In the genomic region with DNA sequence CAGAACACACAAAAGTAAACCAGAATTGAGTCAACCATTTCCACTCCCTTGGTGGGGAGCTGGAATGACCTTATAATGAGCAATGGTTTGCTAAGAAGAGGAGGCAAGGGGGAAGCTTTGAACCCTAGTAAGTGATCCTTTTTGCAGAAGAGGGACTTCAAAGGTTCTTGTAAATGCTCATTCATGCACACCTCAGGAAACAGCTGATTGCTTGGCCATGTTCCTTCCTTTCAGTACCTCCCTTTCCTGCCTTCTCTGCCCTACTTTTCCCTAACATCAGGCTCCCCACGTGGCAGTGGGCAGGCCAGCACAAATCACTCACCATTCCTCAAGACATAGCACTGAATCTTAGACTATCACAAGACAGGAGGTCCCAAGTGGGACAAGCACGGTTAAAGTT, we compare ENCODE assay signal across 20 mouse cellular contexts.
DNase-seq lines count a peak whose midpoint lies in the region; ATAC-seq lines count a peak whose summit lies in the region.
"Had no signal": no experiment of that assay in that cellular context is flagged by ENCODE, and none has a peak within 500 bp of the region (broad histone marks: within the 10 kb centered on the region; RNA-seq: fewer than 3 reads in every experiment).

No protein-coding gene starts in this region.

- H3K4me2 ChIP-seq in kidney, embryonic 14.5 days (replicated peaks; ENCODE audit: low read depth, low read length): no peak overlapping the region
- H3K4me2 ChIP-seq: embryonic facial prominence, embryonic 13.5 days; forebrain, embryonic 12.5 days; heart, embryonic 11.5 days; heart, embryonic 15.5 days had no signal

- ATAC-seq in kidney, embryonic 14.5 days (ENCODE audit: low FRiP score, low TSS enrichment): no peak
- ATAC-seq in inflammation-experienced regulatory T-cells, adult 6 months: no peak
- ATAC-seq: forebrain, embryonic 16.5 days had no signal

- no peaks in the 10 kb centered on the region for H3K4me1 ChIP-seq in kidney, embryonic 14.5 days (ENCODE audit: control insufficient read depth, insufficient read depth, low read length)
- H3K4me1 ChIP-seq: forebrain, embryonic 12.5 days; heart, embryonic 15.5 days had no signal

- WGBS in kidney, embryonic 14.5 days: 26% methylated on average over 2 of the region's 2 CpGs

- no peak overlapping the region for H3K27ac ChIP-seq in kidney, embryonic 14.5 days (ENCODE audit: low read depth, low read length)
- H3K27ac ChIP-seq: embryonic facial prominence, embryonic 13.5 days; forebrain, embryonic 12.5 days; heart, embryonic 15.5 days had no signal

- H3K36me3 ChIP-seq in kidney, embryonic 14.5 days (ENCODE audit: control insufficient read depth, insufficient read depth, low read length): no peaks in the 10 kb centered on the region
- H3K36me3 ChIP-seq: embryonic facial prominence, embryonic 13.5 days; forebrain, embryonic 12.5 days; heart, embryonic 15.5 days had no signal

- no peaks in the 10 kb centered on the region for H3K27me3 ChIP-seq in kidney, embryonic 14.5 days (ENCODE audit: control insufficient read depth, insufficient read depth, low read length)
- H3K27me3 ChIP-seq: CH12.LX; embryonic facial prominence, embryonic 13.5 days; forebrain, embryonic 12.5 days; heart, embryonic 15.5 days had no signal

- DNase-seq in kidney, adult 8-10 months: peak; percentile 11 to 35
- peak; percentile 34 for DNase-seq in retina, postnatal 1 day
- DNase-seq in retina, embryonic 14.5 days (ENCODE audit: low spot score): no peak
- peak; percentile 14 to 59 for DNase-seq in kidney, postnatal 25 days
- DNase-seq: adrenal gland, adult 2 months; adrenal gland, postnatal 25 days; cerebellum, adult 18-20 months; cerebellum, adult 9-11 months; cerebellum, postnatal 36 days; gastrocnemius, postnatal 10 days; heart, adult 18-20 months; heart, postnatal 14 days had no signal

- H3K9ac ChIP-seq in kidney, embryonic 14.5 days (ENCODE audit: low read depth, low read length): no peak overlapping the region
- H3K9ac ChIP-seq: embryonic facial prominence, embryonic 13.5 days; forebrain, embryonic 12.5 days; heart, embryonic 15.5 days had no signal

- H3K4me3 ChIP-seq in kidney, embryonic 14.5 days (ENCODE audit: low read length): no peak overlapping the region
- H3K4me3 ChIP-seq: embryonic facial prominence, embryonic 13.5 days; forebrain, embryonic 12.5 days; heart, embryonic 15.5 days had no signal

- H3K9me3 ChIP-seq in kidney, embryonic 14.5 days (ENCODE audit: control insufficient read depth, low read length): no peaks in the 10 kb centered on the region
- H3K9me3 ChIP-seq: embryonic facial prominence, embryonic 13.5 days; forebrain, embryonic 12.5 days; heart, embryonic 15.5 days had no signal
